Mouse (Mus musculus) hindbrain, embryonic 14.5 days (tissue): ENCODE measurements around the gene Olfr525. TPM values are rescaled to one million over a fixed set of nuclear protein-coding genes. Genes with fewer than 3 reads are reported as not detected.

Source experiments
- ATAC-seq: fragments of 200-750 bp; cut with Nextera tagmentation; 2 replicates; pipeline ENCODE4 v1.8.0; 2017; ENCODE audit warnings: moderate number of reproducible peaks, mild to moderate bottlenecking, moderate TSS enrichment, moderate library complexity; ENCODE audit not compliant: low FRiP score
- DNase-seq: peaks from one replicate; pipeline ENCODE4 v3.0.0-alpha.2; 2015; ENCODE audit warnings: low spot score
- H3K27ac ChIP-seq: fragments of 300-500 bp; sonication (generic); 2 replicates; pipeline ENCODE4 v1.5.1; 2014; ENCODE audit warnings: mild to moderate bottlenecking, moderate library complexity
- H3K27me3 ChIP-seq: fragments of 300-500 bp; sonication (generic); 2 replicates; pipeline ENCODE4 v1.6.1; 2014; ENCODE audit warnings: mild to moderate bottlenecking, low read length, mixed read lengths; ENCODE audit not compliant: control insufficient read depth, insufficient read depth
- H3K36me3 ChIP-seq: fragments of 300-500 bp; sonication (generic); replicated peaks from 2 replicates; pipeline ENCODE4 v1.6.1; 2014; ENCODE audit not compliant: control insufficient read depth, insufficient read depth
- H3K4me1 ChIP-seq: fragments of 300-500 bp; sonication (generic); replicated peaks from 2 replicates; pipeline ENCODE4 v1.6.1; 2014; ENCODE audit warnings: antibody characterized with exemption, low read length, mixed read lengths; ENCODE audit not compliant: control insufficient read depth, insufficient read depth
- H3K4me2 ChIP-seq: fragments of 300-500 bp; sonication (generic); replicated peaks from 2 replicates; pipeline ENCODE4 v1.6.1; 2014; ENCODE audit warnings: mild to moderate bottlenecking, moderate library complexity
- H3K4me3 ChIP-seq: fragments of 300-500 bp; sonication (generic); replicated peaks from 2 replicates; pipeline ENCODE4 v1.5.1; 2014; ENCODE audit warnings: mild to moderate bottlenecking, low read length
- H3K9ac ChIP-seq: fragments of 300-500 bp; sonication (generic); 2 replicates; pipeline ENCODE4 v1.6.1; 2014
- H3K9me3 ChIP-seq: fragments of 300-500 bp; sonication (generic); 2 replicates; pipeline ENCODE4 v1.6.1; 2016; ENCODE audit warnings: low read length; ENCODE audit not compliant: control insufficient read depth
- WGBS: fragments of 180-500 bp; shearing (Covaris S2); extraction: QIAGEN DNeasy Blood & Tissue Kit; methylation state at CpG from one replicate; pipeline ENCODE4 v1.1.7; 2014; 5-methylcytosine and 5-hydroxymethylcytosine counted together
- polyA plus RNA-seq: library from polyadenylated mRNA; unstranded; fragments of >200 nt; fragmentation: Nextera tagmentation; extraction: Ambion mirVana; gene quantifications from 2 replicates; pipeline ENCODE4 v1.2.1, GENCODE M21; 2014

The Olfr525 gene
- not detected in 2 replicates for polyA plus RNA-seq

GRCm38 (mm10) chr7:140320558-140320957 is at the start of gene Olfr525:
Gene Olfr525 (plus strand): TSS chr7:140320858.
- H3K4me2 ChIP-seq = no peak within 1 kb of the TSS
- 61% methylated on average over 1 of the region's 1 CpGs for WGBS
- no peaks in the 10 kb centered on the region for H3K4me1 ChIP-seq
- H3K27ac ChIP-seq = no peak within 1 kb of the TSS
- ATAC-seq = no peak
- no peak within 1 kb of the TSS for H3K9ac ChIP-seq
- DNase-seq = no peak
- no peak within 1 kb of the TSS for H3K4me3 ChIP-seq
- H3K27me3 ChIP-seq = no peaks in the 10 kb centered on the region
- no peaks in the 10 kb centered on the region for H3K9me3 ChIP-seq
- H3K36me3 ChIP-seq = no peaks in the 10 kb centered on the region

GRCm38 (mm10) chr7:140295746-140296145 is 24.9 kb upstream of the Olfr525 start:
- Histone ChIP-seq H3K27ac (no peak overlapping the region), H3K9me3 (no peaks in the 10 kb centered on the region), H3K4me1 (no peaks in the 10 kb centered on the region), H3K4me2 (no peak overlapping the region), H3K36me3 (no peaks in the 10 kb centered on the region), H3K9ac (no peak overlapping the region), H3K27me3 (no peaks in the 10 kb centered on the region), H3K4me3 (no peak overlapping the region)
- DNase-seq (no peak), ATAC-seq (no peak)
- 88% methylated on average over 9 of the region's 9 CpGs for WGBS

- ATAC-seq (no peak), DNase-seq (no peak)
- no peak overlapping the region for H3K4me2 ChIP-seq
- H3K9me3 ChIP-seq = no peaks in the 10 kb centered on the region
- H3K27ac ChIP-seq = no peak overlapping the region
- H3K9ac ChIP-seq = no peak overlapping the region
- no peaks in the 10 kb centered on the region for H3K4me1 ChIP-seq
- 79% methylated on average over 6 of the region's 6 CpGs for WGBS
- H3K36me3 ChIP-seq = no peaks in the 10 kb centered on the region
- H3K27me3 ChIP-seq = no peaks in the 10 kb centered on the region
- no peak overlapping the region for H3K4me3 ChIP-seq
Measured at GRCm38 (mm10) chr7:140296876-140297275, 23.8 kb upstream of the Olfr525 start.

- ATAC-seq = no peak
- H3K4me3 ChIP-seq = no peak overlapping the region
- no peak for DNase-seq
- no peak overlapping the region for H3K27ac ChIP-seq
- H3K9ac ChIP-seq = no peak overlapping the region
- H3K4me1 ChIP-seq = no peaks in the 10 kb centered on the region
- no peaks in the 10 kb centered on the region for H3K9me3 ChIP-seq
- 94% methylated on average over 3 of the region's 3 CpGs for WGBS
- H3K36me3 ChIP-seq = no peaks in the 10 kb centered on the region
- no peaks in the 10 kb centered on the region for H3K27me3 ChIP-seq
- H3K4me2 ChIP-seq = no peak overlapping the region
Measured at GRCm38 (mm10) chr7:140299416-140299815, 21.2 kb upstream of the Olfr525 start.

- DNase-seq = no peak
- Histone ChIP-seq H3K4me2 (no peak overlapping the region), H3K4me3 (no peak overlapping the region), H3K4me1 (no peaks in the 10 kb centered on the region), H3K9ac (no peak overlapping the region), H3K36me3 (no peaks in the 10 kb centered on the region), H3K27me3 (no peaks in the 10 kb centered on the region), H3K9me3 (no peaks in the 10 kb centered on the region), H3K27ac (no peak overlapping the region)
- WGBS = 89% methylated on average over 3 of the region's 3 CpGs
- ATAC-seq = no peak
Measured at GRCm38 (mm10) chr7:140319861-140320385, 735 bp upstream of the Olfr525 start.

GRCm38 (mm10) chr7:140321135-140321534 is 477 bp downstream of the Olfr525 start:
- H3K4me2 ChIP-seq = no peak overlapping the region
- H3K9me3 ChIP-seq = no peaks in the 10 kb centered on the region
- no peaks in the 10 kb centered on the region for H3K27me3 ChIP-seq
- H3K36me3 ChIP-seq = no peaks in the 10 kb centered on the region
- H3K4me3 ChIP-seq = no peak overlapping the region
- H3K27ac ChIP-seq = no peak overlapping the region
- H3K9ac ChIP-seq = no peak overlapping the region
- no peaks in the 10 kb centered on the region for H3K4me1 ChIP-seq
- DNase-seq = no peak
- no peak for ATAC-seq

GRCm38 (mm10) chr7:140329766-140330304 is 9.2 kb downstream of the Olfr525 start:
- DNase-seq (no peak), ATAC-seq (no peak)
- H3K27ac ChIP-seq = no peak overlapping the region
- no peak overlapping the region for H3K4me3 ChIP-seq
- no peak overlapping the region for H3K9ac ChIP-seq
- no peaks in the 10 kb centered on the region for H3K4me1 ChIP-seq
- H3K9me3 ChIP-seq = no peaks in the 10 kb centered on the region
- 47% methylated on average over 1 of the region's 1 CpGs for WGBS
- no peaks in the 10 kb centered on the region for H3K36me3 ChIP-seq
- no peak overlapping the region for H3K4me2 ChIP-seq
- H3K27me3 ChIP-seq = no peaks in the 10 kb centered on the region

- H3K9ac ChIP-seq = no peak within 1 kb of the TSS
- no peaks in the 10 kb centered on the region for H3K27me3 ChIP-seq
- H3K4me2 ChIP-seq = no peak within 1 kb of the TSS
- H3K9me3 ChIP-seq = no peaks in the 10 kb centered on the region
- DNase-seq (no peak), ATAC-seq (no peak)
- no peak within 1 kb of the TSS for H3K27ac ChIP-seq
- WGBS = 77% methylated on average over 2 of the region's 2 CpGs
- H3K36me3 ChIP-seq = no peaks in the 10 kb centered on the region
- no peak within 1 kb of the TSS for H3K4me3 ChIP-seq
- H3K4me1 ChIP-seq = no peaks in the 10 kb centered on the region
Measured at GRCm38 (mm10) chr7:140333717-140334116, 13.1 kb downstream of the Olfr525 start, which contains the start of gene Olfr527. Gene Olfr527 (plus strand): TSS chr7:140334017.

- no peak for DNase-seq
- Histone ChIP-seq H3K4me3 (no peak within 1 kb of the TSS), H3K27me3 (no peaks in the 10 kb centered on the region), H3K9ac (no peak within 1 kb of the TSS), H3K9me3 (no peaks in the 10 kb centered on the region), H3K4me2 (no peak within 1 kb of the TSS), H3K4me1 (no peaks in the 10 kb centered on the region), H3K27ac (no peak within 1 kb of the TSS), H3K36me3 (no peaks in the 10 kb centered on the region)
- 68% methylated on average over 3 of the region's 3 CpGs for WGBS
- no peak for ATAC-seq
Measured at GRCm38 (mm10) chr7:140361571-140361970, 40.9 kb downstream of the Olfr525 start, which contains the start of gene Olfr60. Gene Olfr60 (minus strand): TSS chr7:140361671.

GRCm38 (mm10) chr7:140374300-140374699 is 53.6 kb downstream of the Olfr525 start:
- DNase-seq (no peak), ATAC-seq (no peak)
- Histone ChIP-seq H3K27ac (no peak overlapping the region), H3K9me3 (no peaks in the 10 kb centered on the region), H3K9ac (no peak overlapping the region), H3K4me3 (no peak overlapping the region), H3K4me2 (no peak overlapping the region), H3K4me1 (no peaks in the 10 kb centered on the region), H3K27me3 (no peaks in the 10 kb centered on the region), H3K36me3 (no peaks in the 10 kb centered on the region)
- 80% methylated on average over 4 of the region's 4 CpGs for WGBS
